ENCODE assay signal across 8 mouse cellular contexts in the genomic region with DNA sequence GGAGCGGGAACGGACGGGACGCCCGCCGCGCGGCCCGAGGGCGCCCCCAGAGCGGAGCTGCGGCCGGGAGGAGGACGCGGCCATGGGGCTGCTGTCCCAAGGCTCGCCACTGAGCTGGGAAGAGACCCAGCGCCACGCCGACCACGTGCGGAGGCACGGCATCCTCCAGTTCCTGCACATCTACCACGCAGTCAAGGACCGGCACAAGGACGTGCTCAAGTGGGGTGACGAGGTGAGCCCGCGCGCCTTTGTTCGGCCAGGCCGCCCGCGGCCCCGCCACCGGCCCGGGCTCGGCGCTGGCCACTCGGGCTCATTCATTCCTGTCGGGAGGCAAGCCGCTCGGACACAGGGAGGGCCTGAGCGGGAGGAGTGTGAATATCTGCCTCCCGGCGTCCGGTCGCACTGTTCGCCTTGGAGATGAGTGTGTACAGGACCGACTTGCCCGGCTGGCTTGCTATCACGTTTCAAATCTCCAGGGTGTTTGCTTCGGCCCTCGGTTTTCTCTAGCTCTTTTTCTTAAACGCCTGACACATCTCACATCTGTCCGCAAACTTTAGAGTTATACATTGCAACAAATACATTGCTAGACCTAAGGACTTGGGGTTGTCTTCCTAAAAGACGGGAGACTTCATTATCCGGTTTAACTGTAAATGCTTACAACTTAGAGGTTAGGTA. TPM values are rescaled to one million over a fixed set of nuclear protein-coding genes. Genes with fewer than 3 reads are reported as not detected.
DNase-seq lines count a peak whose midpoint lies in the region; ATAC-seq lines count a peak whose summit lies in the region.

No protein-coding gene starts in this region.

- peak overlapping the region; percentile 69 for H3K4me2 ChIP-seq in forebrain, embryonic 12.5 days
- peak overlapping the region; percentile 57 for H3K4me2 ChIP-seq in hindbrain, embryonic 11.5 days (replicated peaks; ENCODE audit: low read depth, low read length)

- H3K27me3 ChIP-seq in forebrain, embryonic 12.5 days = no peaks in the 10 kb centered on the region; the same call in 1 of the 2 replicates
- no peaks in the 10 kb centered on the region for H3K27me3 ChIP-seq in hindbrain, embryonic 11.5 days (ENCODE audit: control insufficient read depth, insufficient read depth, low read length)
- H3K27me3 ChIP-seq in limb, embryonic 10.5 days (ENCODE audit: low read depth, poor library complexity, severe bottlenecking) = no peaks in the 10 kb centered on the region

- H3K36me3 ChIP-seq in forebrain, embryonic 12.5 days (replicated peaks) = no peaks in the 10 kb centered on the region
- H3K36me3 ChIP-seq in hindbrain, embryonic 11.5 days (ENCODE audit: control insufficient read depth, insufficient read depth, low read length) = no peaks in the 10 kb centered on the region
- no peaks in the 10 kb centered on the region for H3K36me3 ChIP-seq in limb, embryonic 10.5 days

- peak; percentile 54 for ATAC-seq in cerebellum, adult (ENCODE audit: insufficient number of reproducible peaks, low FRiP score, low TSS enrichment)
- ATAC-seq in forebrain, embryonic 12.5 days (ENCODE audit: low FRiP score) = peak; percentile 76
- ATAC-seq in hindbrain, embryonic 11.5 days (ENCODE audit: low FRiP score) = peak; percentile 84

- peaks cover 23% of the 10 kb centered on the region for H3K4me1 ChIP-seq in forebrain, embryonic 12.5 days
- H3K4me1 ChIP-seq in hindbrain, embryonic 11.5 days (replicated peaks; ENCODE audit: control insufficient read depth, insufficient read depth, low read length) = no peaks in the 10 kb centered on the region
- H3K4me1 ChIP-seq in limb, embryonic 10.5 days = peaks cover 20% of the 10 kb centered on the region

- H3K9ac ChIP-seq in forebrain, embryonic 12.5 days = peak overlapping the region; percentile 82
- peak overlapping the region; percentile 68 for H3K9ac ChIP-seq in hindbrain, embryonic 11.5 days (ENCODE audit: low read depth, low read length)

- DNase-seq in thymus, adult 18-20 months = peak; percentile 39 to 47
- DNase-seq in thymus, postnatal 25 days = no peak
- peak; percentile 79 for DNase-seq in hindbrain, embryonic 11.5 days (ENCODE audit: low spot score)
- peak; percentile 81 for DNase-seq in limb, embryonic 10.5 days (ENCODE audit: low spot score)
- DNase-seq in mesoderm, embryonic 11.5 days (ENCODE audit: low read depth, low spot score) = peak; percentile 83
- DNase-seq in spleen, postnatal 4 days (ENCODE audit: low spot score in 2 of 2) = peak; percentile 59 to 83

- WGBS in forebrain, embryonic 12.5 days = under 1% methylated on average over 49 of the region's 57 CpGs
- under 1% methylated on average over 54 of the region's 57 CpGs for WGBS in hindbrain, embryonic 11.5 days
- under 1% methylated on average over 57 of the region's 57 CpGs for WGBS in limb, embryonic 10.5 days

- peak overlapping the region; percentile 85 for H3K4me3 ChIP-seq in forebrain, embryonic 12.5 days (replicated peaks)
- H3K4me3 ChIP-seq in hindbrain, embryonic 11.5 days (ENCODE audit: low read depth, low read length) = peak overlapping the region; percentile 78
- peak overlapping the region; percentile 85 for H3K4me3 ChIP-seq in limb, embryonic 10.5 days

- H3K27ac ChIP-seq in forebrain, embryonic 12.5 days = peak overlapping the region; percentile 87
- H3K27ac ChIP-seq in hindbrain, embryonic 11.5 days (ENCODE audit: low read depth, low read length) = peak overlapping the region; percentile 87
- H3K27ac ChIP-seq in limb, embryonic 10.5 days = peak overlapping the region; percentile 95

- H3K9me3 ChIP-seq in forebrain, embryonic 12.5 days = no peaks in the 10 kb centered on the region
- H3K9me3 ChIP-seq in hindbrain, embryonic 11.5 days (ENCODE audit: control insufficient read depth, low read length) = no peaks in the 10 kb centered on the region
- H3K9me3 ChIP-seq in limb, embryonic 10.5 days (replicated peaks) = no peaks in the 10 kb centered on the region

RNA-seq across cellular contexts. Expression of a gene that starts 0.5 kb away (rescaled TPM):
- 22.5 and 23.5 TPM in 2 replicates for polyA plus RNA-seq in forebrain, embryonic 12.5 days (2016; fragmentation: Nextera tagmentation; extraction: Ambion mirVana)
- polyA plus RNA-seq in hindbrain, embryonic 11.5 days (2014; fragmentation: Nextera tagmentation; extraction: Ambion mirVana) = 19.5 and 22.6 TPM in 2 replicates
- polyA plus RNA-seq in limb, embryonic 10.5 days (2016; fragmentation: Nextera tagmentation; extraction: Ambion mirVana) = 12.6 and 12.9 TPM in 2 replicates
